Mouse (Mus musculus) brown adipose tissue, adult 24 weeks (tissue): ENCODE data around the gene Rab37. TPM values are rescaled to one million over a fixed set of nuclear protein-coding genes. Genes with fewer than 3 reads are reported as not detected.

Experiments used
- H3K27ac ChIP-seq: fragments of 200-500 bp; replicated peaks from 2 replicates; pipeline ENCODE4 v1.5.1; 2012; ENCODE audit warnings: low read depth, mild to moderate bottlenecking, low read length
- H3K4me1 ChIP-seq: fragments of 200-500 bp; 2 replicates; pipeline ENCODE4 v1.6.1; 2012; ENCODE audit warnings: low read length, mixed read lengths; ENCODE audit not compliant: control insufficient read depth, insufficient read depth, insufficient read length
- H3K4me3 ChIP-seq: fragments of 200-500 bp; 2 replicates; pipeline ENCODE4 v1.5.1; 2012; ENCODE audit warnings: low read depth, mild to moderate bottlenecking, low read length, moderate library complexity; ENCODE audit not compliant: insufficient read depth
- polyA plus RNA-seq: library from polyadenylated mRNA; stranded (reverse); fragments of >200 nt; gene quantifications from 2 replicates; pipeline ENCODE4 v1.2.4, GENCODE M21; 2012; ENCODE audit not compliant: missing spikeins, insufficient read depth, insufficient read length

Rab37 gene
- polyA plus RNA-seq, 1 experiment = 0.79 TPM

DNA sequence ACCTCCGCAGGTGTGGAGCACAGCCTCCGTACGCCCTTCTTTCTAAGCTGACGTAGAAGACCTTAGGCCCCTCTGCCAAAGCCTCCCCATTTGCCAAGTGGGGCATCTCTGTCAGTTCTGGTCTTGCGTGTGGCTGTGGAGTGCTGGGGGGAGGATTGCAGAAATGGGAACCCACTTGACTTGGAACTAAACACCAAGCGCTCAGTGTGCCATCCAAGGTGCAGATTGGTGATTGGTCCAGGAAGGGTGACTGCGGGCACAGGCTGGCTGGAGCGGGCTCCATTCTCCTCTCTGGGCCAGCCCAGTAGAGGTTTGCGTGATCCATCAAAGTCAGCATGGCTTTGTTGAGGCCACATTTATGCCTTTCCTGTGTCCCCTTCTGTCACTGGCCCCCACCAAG, 111.5 kb downstream of the Rab37 start:
- Histone ChIP-seq H3K27ac (no peak overlapping the region), H3K4me1 (no peaks in the 10 kb centered on the region), H3K4me3 (no peak overlapping the region)

DNA sequence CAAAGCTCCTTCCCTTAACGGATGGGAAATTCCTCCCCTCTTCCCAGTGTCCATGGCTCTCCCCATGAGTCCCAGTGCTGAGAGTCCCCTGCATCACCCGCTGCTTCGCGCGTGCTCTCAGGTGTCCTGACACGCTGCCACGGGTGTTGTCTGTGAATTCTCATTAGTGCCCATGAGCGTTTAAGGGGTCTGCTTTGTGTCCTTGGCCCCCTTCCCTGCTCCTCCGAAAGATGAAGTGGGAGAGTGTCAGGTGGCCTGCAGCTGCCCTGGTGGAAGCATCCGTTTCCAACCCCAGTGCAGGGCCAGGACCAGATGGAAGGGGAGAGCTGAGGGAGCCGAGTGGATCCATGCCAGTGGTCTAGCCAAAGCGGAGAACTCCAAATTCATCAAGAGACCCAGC, 116.9 kb downstream of the Rab37 start:
- no peak overlapping the region for H3K27ac ChIP-seq
- no peaks in the 10 kb centered on the region for H3K4me1 ChIP-seq
- no peak overlapping the region for H3K4me3 ChIP-seq

DNA sequence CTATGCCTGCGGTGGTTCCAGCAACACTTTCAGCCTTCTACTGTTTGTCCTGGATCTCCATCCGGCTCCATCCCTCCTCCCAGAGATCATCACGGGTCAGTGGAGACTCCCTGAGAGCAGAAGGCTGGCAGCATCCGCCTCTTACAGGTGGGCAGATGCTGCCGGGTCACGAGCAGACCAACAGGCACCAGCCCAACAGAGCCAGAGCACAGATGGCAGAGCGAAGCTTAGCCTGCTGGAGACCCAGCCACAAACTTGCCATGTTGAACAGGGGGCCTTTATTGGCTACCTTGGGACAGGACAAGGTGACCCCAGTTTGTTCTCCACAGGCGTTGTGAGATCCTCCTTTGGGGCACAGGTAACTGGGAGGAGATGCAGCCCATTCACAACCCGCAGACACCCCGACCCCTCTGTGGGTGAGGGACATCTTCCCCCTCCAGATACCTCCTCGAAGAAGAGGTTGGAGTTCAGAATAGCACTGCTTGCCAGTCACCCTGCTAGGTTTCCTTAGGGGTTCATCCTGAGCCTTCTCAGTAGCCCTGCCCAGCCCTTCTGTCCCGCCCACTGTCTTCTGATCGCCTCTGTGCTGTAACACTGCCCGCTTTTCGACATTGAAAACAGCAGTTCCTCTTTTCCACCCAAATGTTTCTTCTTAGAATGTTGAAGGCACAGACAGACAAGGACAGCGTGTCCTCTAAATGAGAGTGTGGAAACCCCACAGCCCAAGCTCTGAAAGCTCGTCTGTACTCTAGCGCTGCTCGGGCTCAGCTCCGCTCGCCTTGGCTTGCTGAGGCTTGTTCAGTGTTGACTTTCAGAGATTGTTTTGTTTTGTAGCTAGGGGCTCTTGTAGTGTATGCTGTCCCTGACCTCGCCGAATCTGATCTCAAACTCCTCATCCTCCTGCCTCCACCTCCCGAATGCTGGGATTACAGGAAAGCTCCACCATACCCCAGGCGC, 117.8 kb downstream of the Rab37 start:
- Histone ChIP-seq H3K4me1 (no peaks in the 10 kb centered on the region), H3K4me3 (no peak overlapping the region), H3K27ac (no peak overlapping the region)

DNA sequence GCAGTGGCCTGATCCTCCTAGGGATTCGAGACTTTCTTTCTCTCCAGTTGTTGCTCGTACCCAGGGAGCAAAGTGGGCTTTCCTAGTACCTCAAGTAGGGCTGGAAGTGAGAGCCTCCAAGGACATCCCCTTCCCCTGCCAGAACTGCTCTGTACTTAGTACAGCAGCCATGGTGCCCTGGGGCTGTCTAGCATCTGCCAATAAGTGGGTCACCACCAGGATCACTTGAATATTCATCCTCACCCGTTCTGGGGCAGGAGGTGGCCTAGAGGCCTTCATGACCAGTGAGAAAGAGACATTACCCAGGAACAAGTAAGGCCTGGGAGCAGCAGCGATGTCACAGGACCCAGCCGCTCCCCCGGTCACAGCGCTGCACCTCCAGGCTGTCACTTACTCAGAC, 118.7 kb downstream of the Rab37 start:
- Histone ChIP-seq H3K4me1 (no peaks in the 10 kb centered on the region), H3K27ac (no peak overlapping the region), H3K4me3 (no peak overlapping the region)

Other genes with a start within 250 kb of the Rab37 start
- 5.4 and 8.4 TPM in 2 replicates for gene Gprc5c, start 240.3 kb upstream of the Rab37 start, polyA plus RNA-seq
- gene Cd300a, start 201.4 kb upstream of the Rab37 start, polyA plus RNA-seq = 0.58 and 1.1 TPM in 2 replicates
- gene Cd300lb, start 157.0 kb upstream of the Rab37 start, polyA plus RNA-seq = 0.58 and 1.1 TPM in 2 replicates
- not detected in 2 replicates for gene Cd300c, start 122.3 kb upstream of the Rab37 start, polyA plus RNA-seq
- 2.3 and 6.2 TPM in 2 replicates for gene Cd300ld, start 101.5 kb upstream of the Rab37 start, polyA plus RNA-seq
- gene Cd300c2, start 89.6 kb upstream of the Rab37 start, polyA plus RNA-seq = 1.7 and 2.1 TPM in 2 replicates
- gene Cd300ld2, start 75.2 kb upstream of the Rab37 start, polyA plus RNA-seq = not detected in 2 replicates
- 3.8 TPM in 1 of 2 replicates, not detected in the other for gene Cd300ld4, start 64.4 kb upstream of the Rab37 start, polyA plus RNA-seq
- 1.5 and 3.8 TPM in 2 replicates for gene Cd300ld5, start 53.7 kb upstream of the Rab37 start, polyA plus RNA-seq
- gene Cd300ld3, start 43.0 kb upstream of the Rab37 start, polyA plus RNA-seq = 5.7 and 13.3 TPM in 2 replicates
- gene Cd300e, start 29.3 kb upstream of the Rab37 start, polyA plus RNA-seq = not detected in 2 replicates
- 0.28 TPM in 1 of 2 replicates, not detected in the other for gene Cd300lf, start 42.6 kb downstream of the Rab37 start, polyA plus RNA-seq
- gene Slc9a3r1, start 71.9 kb downstream of the Rab37 start, polyA plus RNA-seq = 5.3 and 5.9 TPM in 2 replicates
- gene Tmem104, start 96.1 kb downstream of the Rab37 start, polyA plus RNA-seq = 8.5 and 8.8 TPM in 2 replicates
- 20.9 and 29.3 TPM in 2 replicates for gene Nat9, start 96.4 kb downstream of the Rab37 start, polyA plus RNA-seq
- not detected in 2 replicates for gene Grin2c, start 175.8 kb downstream of the Rab37 start, polyA plus RNA-seq
- 10.9 and 12.7 TPM in 2 replicates for gene Fdxr, start 185.6 kb downstream of the Rab37 start, polyA plus RNA-seq
- gene Fads6, start 206.2 kb downstream of the Rab37 start, polyA plus RNA-seq = 0.40 and 0.67 TPM in 2 replicates
- gene Otop2, start 215.7 kb downstream of the Rab37 start, polyA plus RNA-seq = not detected in 2 replicates
- not detected in 2 replicates for gene Ush1g, start 230.6 kb downstream of the Rab37 start, polyA plus RNA-seq
- not detected in 2 replicates for gene Otop3, start 243.3 kb downstream of the Rab37 start, polyA plus RNA-seq